Mouse (Mus musculus): ENCODE measurements around the gene Osbpl10. TPM values are rescaled to one million over a fixed set of nuclear protein-coding genes. Genes with fewer than 3 reads are reported as not detected.
A peak's percentile ranks its signal among the peaks of the same experiment; 100 is the strongest.

The Osbpl10 gene
- polyA plus RNA-seq, 1 experiment from 2014 or later = 1.6 TPM

- Histone ChIP-seq H3K9me3 (ENCODE audit: control insufficient read depth, low read length) (no peaks in the 10 kb centered on the region), H3K4me2 (ENCODE audit: low read length) (no peak overlapping the region), H3K36me3 (ENCODE audit: control insufficient read depth, insufficient read depth, low read length) (no peaks in the 10 kb centered on the region), H3K27ac (ENCODE audit: low read depth) (no peak overlapping the region), H3K4me3 (ENCODE audit: low read depth, low read length) (no peak overlapping the region), H3K9ac (ENCODE audit: low read length) (no peak overlapping the region), H3K27me3 (replicated peaks; ENCODE audit: control insufficient read depth, insufficient read depth, low read length) (no peaks in the 10 kb centered on the region), H3K4me1 (replicated peaks; ENCODE audit: control insufficient read depth, insufficient read depth, low read length) (no peaks in the 10 kb centered on the region)
- DNase-seq (ENCODE audit: low spot score) (no peak), ATAC-seq (replicated peaks; ENCODE audit: low FRiP score, low TSS enrichment, low read depth) (no peak)
- WGBS = 84% methylated on average over 7 of the region's 7 CpGs
Measured at GRCm38 (mm10) chr9:115032786-115033185, 54.4 kb downstream of the Osbpl10 start.

DNA sequence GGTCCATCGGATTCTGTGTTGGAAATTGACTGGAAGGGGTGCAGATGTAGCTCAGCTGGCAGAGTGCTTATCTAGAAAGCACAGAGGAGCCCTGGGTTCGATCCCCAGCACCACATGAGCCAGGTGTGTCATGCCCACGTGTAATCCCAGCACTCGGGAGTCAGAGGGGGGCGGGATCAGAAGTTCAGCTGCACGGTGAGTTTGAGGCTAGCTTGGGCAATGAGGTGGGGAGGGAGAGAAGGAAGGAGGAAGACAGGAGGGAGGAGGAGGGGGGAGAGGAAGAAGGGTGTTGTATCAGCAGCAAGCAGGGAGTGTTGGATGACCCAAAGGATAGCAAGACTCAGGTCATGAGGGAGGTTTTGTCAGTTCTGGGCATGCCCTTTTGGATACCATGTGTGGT is 55.9 kb downstream of the Osbpl10 start:
- H3K9me3 ChIP-seq (ENCODE audit: control insufficient read depth, low read length) = no peaks in the 10 kb centered on the region
- WGBS = 71% methylated on average over 6 of the region's 6 CpGs
- H3K36me3 ChIP-seq (ENCODE audit: control insufficient read depth, insufficient read depth, low read length) = no peaks in the 10 kb centered on the region
- peaks cover 4% of the 10 kb centered on the region; the same call in 1 of the 2 replicates for H3K4me1 ChIP-seq (replicated peaks; ENCODE audit: control insufficient read depth, insufficient read depth, low read length)
- no peak overlapping the region for H3K4me2 ChIP-seq (ENCODE audit: low read length)
- ATAC-seq (replicated peaks; ENCODE audit: low FRiP score, low TSS enrichment, low read depth) = no peak
- no peaks in the 10 kb centered on the region for H3K27me3 ChIP-seq (replicated peaks; ENCODE audit: control insufficient read depth, insufficient read depth, low read length)
- no peak overlapping the region for H3K27ac ChIP-seq (ENCODE audit: low read depth)
- H3K4me3 ChIP-seq (ENCODE audit: low read depth, low read length) = no peak overlapping the region
- DNase-seq (ENCODE audit: low spot score) = no peak
- no peak overlapping the region for H3K9ac ChIP-seq (ENCODE audit: low read length)

DNA sequence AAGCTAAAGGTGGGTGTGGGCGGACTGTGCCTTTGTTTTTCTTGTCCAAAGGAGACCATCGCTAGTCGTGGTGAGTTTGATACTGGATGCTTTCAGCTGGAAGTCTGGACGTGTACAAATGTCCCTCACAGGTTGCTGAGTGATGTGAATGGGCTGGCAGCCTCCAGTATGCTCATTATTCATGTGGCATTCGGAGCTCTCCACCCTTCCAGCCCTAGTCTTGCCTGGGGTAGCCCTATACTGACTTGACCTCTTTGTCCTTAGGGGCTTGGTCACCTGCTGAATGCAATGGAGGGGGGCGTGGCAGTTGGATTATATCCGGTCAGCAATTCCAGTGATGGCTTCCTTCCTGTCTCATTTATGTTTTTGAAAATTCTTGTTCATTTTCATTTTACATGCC is 56.4 kb downstream of the Osbpl10 start:
- Histone ChIP-seq H3K9ac (ENCODE audit: low read length) (no peak overlapping the region), H3K27ac (ENCODE audit: low read depth) (no peak overlapping the region), H3K4me2 (ENCODE audit: low read length) (no peak overlapping the region), H3K4me1 (replicated peaks; ENCODE audit: control insufficient read depth, insufficient read depth, low read length) (peaks cover 9% of the 10 kb centered on the region; the same call in 1 of the 2 replicates), H3K36me3 (ENCODE audit: control insufficient read depth, insufficient read depth, low read length) (no peaks in the 10 kb centered on the region), H3K27me3 (replicated peaks; ENCODE audit: control insufficient read depth, insufficient read depth, low read length) (no peaks in the 10 kb centered on the region), H3K9me3 (ENCODE audit: control insufficient read depth, low read length) (no peaks in the 10 kb centered on the region), H3K4me3 (ENCODE audit: low read depth, low read length) (no peak overlapping the region)
- ATAC-seq (replicated peaks; ENCODE audit: low FRiP score, low TSS enrichment, low read depth) (no peak), DNase-seq (ENCODE audit: low spot score) (no peak)
- 89% methylated on average over 7 of the region's 7 CpGs for WGBS

DNA sequence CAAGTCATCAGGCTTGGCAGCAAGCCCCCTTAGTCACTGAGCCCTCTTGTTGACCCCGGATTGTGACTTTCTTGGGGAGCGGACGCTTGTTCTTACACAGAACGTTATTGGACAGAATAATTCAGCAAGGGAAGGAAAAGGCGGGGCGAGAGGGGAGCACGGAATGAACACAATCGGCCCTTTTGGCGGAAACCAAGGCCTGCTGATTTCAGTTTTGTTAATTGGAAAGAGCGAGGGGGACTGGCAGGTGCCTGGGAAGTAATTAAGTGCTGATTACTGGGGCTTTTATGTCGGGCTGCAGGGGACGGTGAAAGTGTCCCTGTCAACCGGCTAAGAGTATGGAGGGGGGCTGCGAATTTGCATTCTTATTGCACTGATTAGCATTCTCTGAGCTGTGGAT is 59.8 kb downstream of the Osbpl10 start:
- Histone ChIP-seq H3K9ac (ENCODE audit: low read length) (no peak overlapping the region), H3K4me1 (replicated peaks; ENCODE audit: control insufficient read depth, insufficient read depth, low read length) (peaks cover 10% of the 10 kb centered on the region; the same call in 1 of the 2 replicates), H3K36me3 (ENCODE audit: control insufficient read depth, insufficient read depth, low read length) (no peaks in the 10 kb centered on the region), H3K9me3 (ENCODE audit: control insufficient read depth, low read length) (no peaks in the 10 kb centered on the region), H3K4me2 (ENCODE audit: low read length) (no peak overlapping the region), H3K27me3 (replicated peaks; ENCODE audit: control insufficient read depth, insufficient read depth, low read length) (no peaks in the 10 kb centered on the region), H3K4me3 (ENCODE audit: low read depth, low read length) (no peak overlapping the region), H3K27ac (ENCODE audit: low read depth) (no peak overlapping the region)
- ATAC-seq (replicated peaks; ENCODE audit: low FRiP score, low TSS enrichment, low read depth) (no peak), DNase-seq (ENCODE audit: low spot score) (no peak)
- 49% methylated on average over 14 of the region's 14 CpGs for WGBS

DNA sequence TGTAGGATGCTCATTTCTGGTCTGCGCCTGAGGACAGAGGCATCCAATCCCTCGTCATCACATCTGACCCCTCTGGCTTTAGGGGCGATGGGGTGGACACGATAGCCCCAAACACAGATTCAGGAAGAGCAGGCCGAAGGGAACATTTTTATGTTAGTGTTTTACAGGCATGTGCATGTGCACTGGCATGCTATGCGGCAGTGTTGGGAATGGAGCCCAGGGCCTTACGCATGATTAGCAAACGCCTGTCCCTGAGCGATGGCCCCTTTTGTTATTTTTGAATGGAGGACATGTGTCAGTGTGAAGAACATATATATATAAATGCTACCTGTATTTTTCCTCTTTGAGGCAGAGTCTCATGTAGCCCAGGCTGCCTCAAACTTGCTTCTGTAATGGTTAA is 60.3 kb downstream of the Osbpl10 start:
- no peak for DNase-seq (ENCODE audit: low spot score)
- peaks cover 10% of the 10 kb centered on the region; the same call in 1 of the 2 replicates for H3K4me1 ChIP-seq (replicated peaks; ENCODE audit: control insufficient read depth, insufficient read depth, low read length)
- no peak for ATAC-seq (replicated peaks; ENCODE audit: low FRiP score, low TSS enrichment, low read depth)
- H3K4me2 ChIP-seq (ENCODE audit: low read length) = no peak overlapping the region
- no peak overlapping the region for H3K27ac ChIP-seq (ENCODE audit: low read depth)
- no peaks in the 10 kb centered on the region for H3K9me3 ChIP-seq (ENCODE audit: control insufficient read depth, low read length)
- no peaks in the 10 kb centered on the region for H3K36me3 ChIP-seq (ENCODE audit: control insufficient read depth, insufficient read depth, low read length)
- H3K4me3 ChIP-seq (ENCODE audit: low read depth, low read length) = no peak overlapping the region
- 88% methylated on average over 9 of the region's 9 CpGs for WGBS
- no peak overlapping the region for H3K9ac ChIP-seq (ENCODE audit: low read length)
- H3K27me3 ChIP-seq (replicated peaks; ENCODE audit: control insufficient read depth, insufficient read depth, low read length) = no peaks in the 10 kb centered on the region

DNA sequence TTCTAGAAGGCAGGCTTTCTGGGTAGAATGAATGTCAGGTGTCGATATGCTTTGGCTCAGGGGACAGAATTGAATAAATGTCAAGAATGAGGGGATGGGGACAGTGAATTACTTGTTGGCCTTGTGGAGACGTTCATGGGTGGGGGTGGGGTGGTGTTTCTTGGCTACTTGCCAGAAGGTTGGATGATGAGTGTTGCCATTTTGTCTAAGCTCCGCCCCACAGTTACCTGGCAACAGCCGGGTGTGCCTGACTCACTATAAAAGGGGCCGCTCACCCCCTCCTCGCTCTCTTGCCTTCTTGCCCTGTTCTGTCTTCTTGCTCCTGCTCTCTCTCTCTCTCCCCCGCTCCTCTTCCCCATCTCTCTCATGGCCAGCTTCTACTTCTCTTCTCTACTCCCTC is 60.9 kb downstream of the Osbpl10 start:
- Histone ChIP-seq H3K4me1 (replicated peaks; ENCODE audit: control insufficient read depth, insufficient read depth, low read length) (peaks cover 10% of the 10 kb centered on the region; the same call in 1 of the 2 replicates), H3K4me3 (ENCODE audit: low read depth, low read length) (no peak overlapping the region), H3K9me3 (ENCODE audit: control insufficient read depth, low read length) (no peaks in the 10 kb centered on the region), H3K27ac (ENCODE audit: low read depth) (no peak overlapping the region), H3K27me3 (replicated peaks; ENCODE audit: control insufficient read depth, insufficient read depth, low read length) (no peaks in the 10 kb centered on the region), H3K9ac (ENCODE audit: low read length) (no peak overlapping the region), H3K4me2 (ENCODE audit: low read length) (no peak overlapping the region), H3K36me3 (ENCODE audit: control insufficient read depth, insufficient read depth, low read length) (no peaks in the 10 kb centered on the region)
- peak; percentile 61 for ATAC-seq (replicated peaks; ENCODE audit: low FRiP score, low TSS enrichment, low read depth)
- peak; percentile 78 for DNase-seq (ENCODE audit: low spot score)
- WGBS = 48% methylated on average over 7 of the region's 7 CpGs

- WGBS = 58% methylated on average over 6 of the region's 6 CpGs
- H3K4me2 ChIP-seq (ENCODE audit: low read length) = no peak overlapping the region
- peaks cover 15% of the 10 kb centered on the region for H3K4me1 ChIP-seq (replicated peaks; ENCODE audit: control insufficient read depth, insufficient read depth, low read length)
- DNase-seq (ENCODE audit: low spot score) (no peak), ATAC-seq (replicated peaks; ENCODE audit: low FRiP score, low TSS enrichment, low read depth) (no peak)
- no peaks in the 10 kb centered on the region for H3K36me3 ChIP-seq (ENCODE audit: control insufficient read depth, insufficient read depth, low read length)
- no peak overlapping the region for H3K4me3 ChIP-seq (ENCODE audit: low read depth, low read length)
- no peak overlapping the region for H3K27ac ChIP-seq (ENCODE audit: low read depth)
- H3K9me3 ChIP-seq (ENCODE audit: control insufficient read depth, low read length) = no peaks in the 10 kb centered on the region
- no peak overlapping the region for H3K9ac ChIP-seq (ENCODE audit: low read length)
- H3K27me3 ChIP-seq (replicated peaks; ENCODE audit: control insufficient read depth, insufficient read depth, low read length) = no peaks in the 10 kb centered on the region
Measured at GRCm38 (mm10) chr9:115042571-115042970, 64.2 kb downstream of the Osbpl10 start.

- Histone ChIP-seq H3K4me3 (ENCODE audit: low read depth, low read length) (no peak overlapping the region), H3K27ac (ENCODE audit: low read depth) (no peak overlapping the region), H3K9ac (ENCODE audit: low read length) (no peak overlapping the region), H3K36me3 (ENCODE audit: control insufficient read depth, insufficient read depth, low read length) (no peaks in the 10 kb centered on the region), H3K4me1 (replicated peaks; ENCODE audit: control insufficient read depth, insufficient read depth, low read length) (peaks cover 15% of the 10 kb centered on the region), H3K9me3 (ENCODE audit: control insufficient read depth, low read length) (no peaks in the 10 kb centered on the region), H3K27me3 (replicated peaks; ENCODE audit: control insufficient read depth, insufficient read depth, low read length) (no peaks in the 10 kb centered on the region), H3K4me2 (ENCODE audit: low read length) (no peak overlapping the region)
- DNase-seq (ENCODE audit: low spot score) (no peak), ATAC-seq (replicated peaks; ENCODE audit: low FRiP score, low TSS enrichment, low read depth) (no peak)
- WGBS = 80% methylated on average over 13 of the region's 13 CpGs
Measured at GRCm38 (mm10) chr9:115042971-115043706, 64.8 kb downstream of the Osbpl10 start.
